Mouse (Mus musculus) intestine, postnatal 0 days (tissue): ENCODE data around the gene Vmn2r106. TPM values are rescaled to one million over a fixed set of nuclear protein-coding genes. Genes with fewer than 3 reads are reported as not detected.

Source experiments
- ATAC-seq: fragments of 200-750 bp; cut with Nextera tagmentation; 2 replicates; pipeline ENCODE4 v1.8.0; 2017; ENCODE audit warnings: mild to moderate bottlenecking, moderate TSS enrichment, moderate library complexity
- H3K27ac ChIP-seq: fragments of 300-500 bp; sonication (generic); 2 replicates; pipeline ENCODE4 v1.5.1; 2014; ENCODE audit warnings: mild to moderate bottlenecking, low read depth, low read length, moderate library complexity
- H3K27me3 ChIP-seq: fragments of 300-500 bp; sonication (generic); replicated peaks from 2 replicates; pipeline ENCODE4 v1.6.1; 2014; ENCODE audit warnings: low read length, mixed read lengths; ENCODE audit not compliant: control insufficient read depth, insufficient read depth
- H3K36me3 ChIP-seq: fragments of 300-500 bp; sonication (generic); 2 replicates; pipeline ENCODE4 v1.6.1; 2014; ENCODE audit warnings: mild to moderate bottlenecking, moderate library complexity; ENCODE audit not compliant: control insufficient read depth, insufficient read depth
- H3K4me1 ChIP-seq: fragments of 300-500 bp; sonication (generic); replicated peaks from 2 replicates; pipeline ENCODE4 v1.6.1; 2014; ENCODE audit warnings: antibody characterized with exemption, low read length, mixed read lengths; ENCODE audit not compliant: control insufficient read depth, insufficient read depth
- H3K4me2 ChIP-seq: fragments of 300-500 bp; sonication (generic); replicated peaks from 2 replicates; pipeline ENCODE4 v1.6.1; 2014; ENCODE audit warnings: low read depth, mild to moderate bottlenecking, moderate library complexity
- H3K4me3 ChIP-seq: fragments of 300-500 bp; sonication (generic); 2 replicates; pipeline ENCODE4 v1.5.1; 2014; ENCODE audit warnings: low read depth, low read length
- H3K9ac ChIP-seq: fragments of 300-500 bp; sonication (generic); 2 replicates; pipeline ENCODE4 v1.6.1; 2014; ENCODE audit warnings: mild to moderate bottlenecking, low read depth, low read length
- H3K9me3 ChIP-seq: fragments of 300-500 bp; sonication (generic); 2 replicates; pipeline ENCODE4 v1.6.1; 2016; ENCODE audit warnings: mixed run types; ENCODE audit not compliant: control insufficient read depth
- CTCF ChIP-seq: sonication (generic); IDR thresholded peaks from 2 replicates; pipeline ENCODE4 v1.5.1; 2016; ENCODE audit warnings: low read depth, mild to moderate bottlenecking, control low read depth, antibody characterized with exemption, moderate library complexity
- WGBS: fragments of 180-500 bp; shearing (Covaris S2); extraction: QIAGEN DNeasy Blood & Tissue Kit; methylation state at CpG from one replicate; pipeline ENCODE4 v1.1.7; 2014; 5-methylcytosine and 5-hydroxymethylcytosine counted together
- polyA plus RNA-seq: library from polyadenylated mRNA; unstranded; fragments of >200 nt; fragmentation: Nextera tagmentation; extraction: Ambion mirVana; gene quantifications from 2 replicates; pipeline ENCODE4 v1.2.1, GENCODE M21; 2015

The Vmn2r106 gene
- polyA plus RNA-seq = not detected in 2 replicates

DNA sequence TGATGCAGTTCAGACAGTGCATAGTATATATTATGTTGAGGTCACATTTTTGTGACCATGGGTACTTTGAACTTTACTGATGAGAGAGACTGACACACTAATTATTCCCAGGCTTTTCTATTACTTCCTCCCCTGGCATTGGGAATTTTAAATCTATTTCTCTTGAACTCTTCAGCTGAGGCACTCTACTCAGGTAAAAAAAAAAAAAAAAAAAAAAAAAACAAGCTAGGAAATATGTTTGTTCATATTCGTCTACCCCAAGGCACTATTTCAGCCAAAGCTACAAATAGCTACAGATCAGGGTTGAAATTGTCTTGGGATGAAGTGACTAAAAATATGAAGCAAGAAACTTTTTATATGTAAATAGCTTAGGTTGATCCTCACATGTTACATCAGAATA lies at the start of gene Vmn2r106:
Vmn2r106 (minus strand) TSS at position 101 of the 400 bp plus-strand sequence.
- no peak within 1 kb of the TSS for H3K27ac ChIP-seq
- no peaks in the 10 kb centered on the region for H3K27me3 ChIP-seq
- no peak for TF ChIP-seq CTCF
- ATAC-seq = no peak
- H3K36me3 ChIP-seq = no peaks in the 10 kb centered on the region
- H3K4me2 ChIP-seq = no peak within 1 kb of the TSS
- H3K4me3 ChIP-seq = no peak within 1 kb of the TSS
- no peak within 1 kb of the TSS for H3K9ac ChIP-seq
- no peaks in the 10 kb centered on the region for H3K9me3 ChIP-seq
- WGBS = 70% methylated on average over 1 of the region's 1 CpGs
- no peaks in the 10 kb centered on the region for H3K4me1 ChIP-seq

DNA sequence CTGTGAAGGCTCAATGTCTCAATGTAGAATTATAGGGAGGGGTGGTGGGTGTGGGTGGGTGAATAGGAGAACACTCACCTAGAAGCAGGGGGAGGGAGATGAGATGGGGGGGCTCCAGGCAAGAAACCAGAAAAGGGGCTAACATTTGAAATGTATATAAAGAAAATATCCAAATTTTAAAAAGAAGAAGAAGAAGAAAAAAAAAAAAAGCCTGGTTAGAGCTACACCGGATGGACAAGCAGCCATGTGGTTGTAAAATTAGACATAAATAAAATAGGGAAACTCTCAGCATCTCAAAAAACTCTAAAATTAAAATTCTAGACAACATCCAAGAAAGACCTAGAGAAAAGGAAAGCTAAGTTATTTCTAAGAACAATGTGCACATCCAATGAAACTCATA lies 20.4 kb upstream of the Vmn2r106 start:
- Histone ChIP-seq H3K4me1 (no peaks in the 10 kb centered on the region), H3K36me3 (no peaks in the 10 kb centered on the region), H3K4me3 (no peak overlapping the region), H3K9ac (no peak overlapping the region), H3K9me3 (no peaks in the 10 kb centered on the region), H3K27me3 (no peaks in the 10 kb centered on the region), H3K27ac (no peak overlapping the region), H3K4me2 (no peak overlapping the region)
- no peak for TF ChIP-seq CTCF
- WGBS = 92% methylated on average over 1 of the region's 1 CpGs
- ATAC-seq = no peak

- H3K9me3 ChIP-seq = no peaks in the 10 kb centered on the region
Observed at GRCm38 (mm10) chr17:20286906-20287305, 1.6 kb upstream of the Vmn2r106 start.

GRCm38 (mm10) chr17:20255522-20255921 lies 29.8 kb downstream of the Vmn2r106 start:
- Histone ChIP-seq H3K27ac (no peak overlapping the region), H3K4me3 (no peak overlapping the region), H3K36me3 (no peaks in the 10 kb centered on the region), H3K9me3 (no peaks in the 10 kb centered on the region), H3K27me3 (no peaks in the 10 kb centered on the region), H3K4me2 (no peak overlapping the region), H3K9ac (no peak overlapping the region), H3K4me1 (no peaks in the 10 kb centered on the region)
- ATAC-seq = no peak
- TF ChIP-seq CTCF = no peak
- 63% methylated on average over 4 of the region's 4 CpGs for WGBS

More at GRCm38 (mm10) chr17:20286906-20287305, 1.6 kb upstream of the Vmn2r106 start:
- Histone ChIP-seq H3K4me3 (no peak overlapping the region), H3K27ac (no peak overlapping the region), H3K4me2 (no peak overlapping the region), H3K36me3 (no peaks in the 10 kb centered on the region), H3K4me1 (no peaks in the 10 kb centered on the region), H3K27me3 (no peaks in the 10 kb centered on the region), H3K9ac (no peak overlapping the region)
- TF ChIP-seq CTCF = no peak
- ATAC-seq = no peak

DNA sequence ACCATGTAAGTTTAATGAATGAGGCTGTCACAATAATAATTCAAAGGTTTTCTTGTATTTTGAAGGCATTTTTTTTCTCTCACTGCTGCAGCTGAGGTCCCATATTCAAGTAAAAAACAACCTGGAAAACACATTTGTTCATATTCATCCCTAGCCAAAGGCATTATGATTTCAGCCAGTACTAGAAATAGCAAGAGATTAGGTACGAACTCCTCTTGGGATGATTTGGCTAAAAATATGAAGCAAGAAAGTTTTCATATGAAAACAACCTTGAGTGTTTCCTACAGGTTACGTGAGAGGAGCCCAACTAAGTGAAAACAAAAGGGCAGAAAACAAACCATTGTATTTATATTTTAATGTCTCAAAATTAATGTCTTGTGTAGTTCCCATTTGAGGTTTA lies 50.4 kb downstream of the Vmn2r106 start, which contains the start of gene Vmn2r105:
Vmn2r105 (minus strand) TSS at position 101 of the 400 bp plus-strand sequence.
- Histone ChIP-seq H3K4me3 (no peak within 1 kb of the TSS), H3K9ac (no peak within 1 kb of the TSS), H3K36me3 (no peaks in the 10 kb centered on the region), H3K27ac (no peak within 1 kb of the TSS), H3K27me3 (no peaks in the 10 kb centered on the region), H3K4me2 (no peak within 1 kb of the TSS), H3K9me3 (no peaks in the 10 kb centered on the region), H3K4me1 (no peaks in the 10 kb centered on the region)
- no peak for TF ChIP-seq CTCF
- WGBS = 70% methylated on average over 2 of the region's 2 CpGs
- ATAC-seq = no peak

Other genes starting within 250 kb of the Vmn2r106 start
- not detected in 2 replicates for gene Vmn2r104, start 237.2 kb downstream of the Vmn2r106 start, polyA plus RNA-seq
- not detected in 2 replicates for gene Fpr-rs7, start 171.3 kb downstream of the Vmn2r106 start, polyA plus RNA-seq
- not detected in 2 replicates for gene Fpr-rs6, start 102.5 kb downstream of the Vmn2r106 start, polyA plus RNA-seq
- gene Vmn2r105, start 50.5 kb downstream of the Vmn2r106 start, polyA plus RNA-seq = not detected in 2 replicates
- not detected in 2 replicates for gene Vmn2r107, start 59.7 kb upstream of the Vmn2r106 start, polyA plus RNA-seq
- gene Vmn1r224, start 128.6 kb upstream of the Vmn2r106 start, polyA plus RNA-seq = not detected in 2 replicates
- not detected in 2 replicates for gene Vmn2r108, start 195.8 kb upstream of the Vmn2r106 start, polyA plus RNA-seq
- gene Vmn1r225, start 212.6 kb upstream of the Vmn2r106 start, polyA plus RNA-seq = not detected in 2 replicates